Mouse (Mus musculus): ENCODE data around the gene Haao. TPM values are rescaled to one million over a fixed set of nuclear protein-coding genes. Genes with fewer than 3 reads are reported as not detected.

The Haao gene
- polyA plus RNA-seq, 1 experiment from 2014 or later: 6.3 TPM

DNA sequence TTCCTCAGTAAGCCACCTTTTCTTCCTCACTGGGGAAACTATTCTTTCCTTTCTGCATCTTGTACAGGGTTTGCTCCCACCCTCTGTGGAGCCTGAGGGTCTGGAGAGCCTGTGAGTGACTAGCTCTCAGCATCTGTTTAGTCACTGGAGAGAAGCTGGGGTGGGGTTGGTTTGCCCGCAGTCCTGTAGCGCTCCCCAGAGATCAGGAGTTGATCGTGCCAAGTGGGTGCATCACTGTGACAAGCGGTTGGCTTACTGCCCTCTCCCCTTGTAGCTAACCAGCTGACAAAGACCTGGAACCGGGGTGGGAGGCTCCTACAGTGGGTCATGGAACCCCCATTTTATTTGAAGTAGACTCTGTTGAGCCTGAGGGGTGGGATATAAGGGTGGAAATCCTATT, 27.1 kb downstream of the Haao start:
- Histone ChIP-seq H3K4me3 (replicated peaks; ENCODE audit: low read depth, low read length) (no peak overlapping the region), H3K36me3 (ENCODE audit: insufficient read depth, low read length) (no peaks in the 10 kb centered on the region), H3K9ac (ENCODE audit: low read depth, low read length) (no peak overlapping the region), H3K4me2 (ENCODE audit: low read length) (no peak overlapping the region), H3K27me3 (ENCODE audit: insufficient read depth, low read length) (no peaks in the 10 kb centered on the region), H3K9me3 (replicated peaks; ENCODE audit: low read length) (no peaks in the 10 kb centered on the region), H3K4me1 (replicated peaks; ENCODE audit: insufficient read depth, low read length) (0 out of 2 replicates have a peak, but pooled peaks cover 8% of the 10 kb centered on the region), H3K27ac (no peak overlapping the region)
- no peak for TF ChIP-seq CTCF (IDR thresholded peaks at IDR 0.05; ENCODE audit: low read depth)
- DNase-seq (ENCODE audit: low spot score) (no peak), ATAC-seq (replicated peaks; ENCODE audit: low FRiP score, low read depth) (no peak)
- 85% methylated on average over 5 of the region's 5 CpGs for WGBS

DNA sequence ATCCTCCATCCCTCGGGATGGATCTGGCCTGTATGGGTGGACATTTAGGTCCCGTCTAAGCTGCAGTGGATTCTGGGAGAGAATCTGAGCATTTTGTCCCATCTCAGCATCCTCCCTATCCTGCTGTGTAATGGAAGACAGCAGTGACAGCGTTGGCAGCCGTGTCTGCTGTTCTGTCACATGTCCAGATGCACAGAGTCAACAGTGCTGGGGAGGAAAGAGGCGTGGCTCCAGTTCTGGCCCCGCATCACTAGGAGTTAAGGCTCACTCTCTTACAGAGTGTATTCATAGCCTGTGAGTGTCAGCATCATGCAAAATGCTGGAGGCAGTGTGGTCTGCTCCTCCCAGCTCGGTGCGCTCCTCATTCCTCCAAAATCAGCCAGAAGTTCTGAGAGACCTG, 28.3 kb downstream of the Haao start:
- no peak overlapping the region for H3K27ac ChIP-seq
- no peak overlapping the region for H3K9ac ChIP-seq (ENCODE audit: low read depth, low read length)
- ATAC-seq (replicated peaks; ENCODE audit: low FRiP score, low read depth) (no peak; the same call in 1 of the 2 replicates), DNase-seq (ENCODE audit: low spot score) (peak; percentile 43)
- no peak overlapping the region for H3K4me2 ChIP-seq (ENCODE audit: low read length)
- 0 out of 2 replicates have a peak, but pooled peaks cover 8% of the 10 kb centered on the region for H3K4me1 ChIP-seq (replicated peaks; ENCODE audit: insufficient read depth, low read length)
- no peak for TF ChIP-seq CTCF (IDR thresholded peaks at IDR 0.05; ENCODE audit: low read depth)
- no peaks in the 10 kb centered on the region for H3K36me3 ChIP-seq (ENCODE audit: insufficient read depth, low read length)
- no peak overlapping the region for H3K4me3 ChIP-seq (replicated peaks; ENCODE audit: low read depth, low read length)
- no peaks in the 10 kb centered on the region for H3K27me3 ChIP-seq (ENCODE audit: insufficient read depth, low read length)
- no peaks in the 10 kb centered on the region for H3K9me3 ChIP-seq (replicated peaks; ENCODE audit: low read length)
- 59% methylated on average over 8 of the region's 8 CpGs for WGBS

DNA sequence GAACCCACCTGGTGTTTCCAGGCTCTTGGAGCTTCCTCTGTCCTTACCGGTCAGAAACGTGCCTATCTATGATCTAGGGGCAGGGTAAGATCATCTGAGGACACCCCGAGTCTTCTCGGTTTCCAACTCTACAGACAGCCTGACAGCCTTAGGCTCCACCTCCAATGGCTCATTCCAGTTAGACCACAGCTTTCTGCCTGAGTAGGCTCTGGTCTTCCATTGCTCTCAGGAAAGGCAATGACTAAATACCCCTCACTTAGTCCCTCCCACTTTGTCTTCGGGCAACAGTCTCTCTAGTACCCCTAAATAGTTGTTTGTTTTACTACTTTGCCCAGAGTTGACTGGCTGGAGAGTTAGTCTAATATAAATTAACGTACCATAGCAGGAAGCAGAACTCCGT, 30.8 kb downstream of the Haao start:
- 41% methylated on average over 7 of the region's 7 CpGs for WGBS
- Histone ChIP-seq H3K4me1 (replicated peaks; ENCODE audit: insufficient read depth, low read length) (no peaks in the 10 kb centered on the region), H3K27ac (no peak overlapping the region), H3K36me3 (ENCODE audit: insufficient read depth, low read length) (0 out of 2 replicates have a peak, but pooled peaks cover 5% of the 10 kb centered on the region), H3K4me3 (replicated peaks; ENCODE audit: low read depth, low read length) (no peak overlapping the region), H3K27me3 (ENCODE audit: insufficient read depth, low read length) (no peaks in the 10 kb centered on the region), H3K9ac (ENCODE audit: low read depth, low read length) (no peak overlapping the region), H3K4me2 (ENCODE audit: low read length) (no peak overlapping the region), H3K9me3 (replicated peaks; ENCODE audit: low read length) (no peaks in the 10 kb centered on the region)
- ATAC-seq (replicated peaks; ENCODE audit: low FRiP score, low read depth): 0 out of 2 replicates have a peak, but pooled peaks have one; percentile 52
- no peak for TF ChIP-seq CTCF (IDR thresholded peaks at IDR 0.05; ENCODE audit: low read depth)
- DNase-seq (ENCODE audit: low spot score): no peak

GRCm38 (mm10) chr17:83813050-83813449, 34.7 kb downstream of the Haao start:
- Histone ChIP-seq H3K9ac (ENCODE audit: low read depth, low read length) (no peak overlapping the region), H3K4me2 (ENCODE audit: low read length) (no peak overlapping the region), H3K27ac (no peak overlapping the region), H3K4me1 (replicated peaks; ENCODE audit: insufficient read depth, low read length) (no peaks in the 10 kb centered on the region), H3K27me3 (ENCODE audit: insufficient read depth, low read length) (no peaks in the 10 kb centered on the region), H3K36me3 (ENCODE audit: insufficient read depth, low read length) (peaks cover 9% of the 10 kb centered on the region; the same call in 1 of the 2 replicates), H3K9me3 (replicated peaks; ENCODE audit: low read length) (no peaks in the 10 kb centered on the region), H3K4me3 (replicated peaks; ENCODE audit: low read depth, low read length) (no peak overlapping the region)
- TF ChIP-seq CTCF (IDR thresholded peaks at IDR 0.05; ENCODE audit: low read depth): no peak
- ATAC-seq (replicated peaks; ENCODE audit: low FRiP score, low read depth): no peak
- DNase-seq (ENCODE audit: low spot score): no peak
- WGBS: 88% methylated on average over 4 of the region's 4 CpGs

DNA sequence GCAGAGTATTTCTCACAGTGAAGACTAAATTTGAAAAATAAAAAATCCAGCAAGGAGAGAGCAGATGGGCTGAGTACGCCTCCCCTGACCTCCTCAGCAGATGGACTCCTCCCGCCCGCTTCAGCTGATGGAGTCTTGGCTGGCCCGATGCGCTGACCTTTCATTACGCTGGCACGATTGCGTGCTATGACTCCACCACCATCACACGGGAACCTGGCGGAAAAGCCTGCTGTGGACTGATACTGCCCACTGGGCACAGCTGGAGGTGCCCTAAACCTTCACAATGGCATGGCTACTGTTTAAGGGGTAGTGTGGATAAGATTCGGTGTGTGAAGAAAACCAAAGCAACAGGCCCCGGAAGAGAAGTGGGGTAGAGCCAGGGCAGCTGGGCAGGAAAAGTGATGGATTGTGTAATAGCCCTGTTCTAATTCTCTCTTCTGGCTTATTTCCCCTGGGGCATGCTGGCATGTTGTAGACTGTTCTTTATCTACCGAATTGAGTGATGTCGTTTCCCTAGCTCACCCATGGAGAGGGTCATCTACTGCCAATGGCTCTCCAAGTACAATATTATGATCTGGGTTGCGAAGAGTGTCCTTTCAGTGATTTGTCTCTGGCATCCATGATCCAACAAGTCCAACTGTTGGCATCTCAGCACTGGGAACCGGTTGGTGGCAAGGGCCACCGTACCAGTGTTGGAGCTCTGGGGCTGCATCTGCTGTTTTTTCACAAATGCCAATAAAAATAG, 35.4 kb downstream of the Haao start:
- Histone ChIP-seq H3K4me3 (replicated peaks; ENCODE audit: low read depth, low read length) (no peak overlapping the region), H3K4me1 (replicated peaks; ENCODE audit: insufficient read depth, low read length) (no peaks in the 10 kb centered on the region), H3K4me2 (ENCODE audit: low read length) (no peak overlapping the region), H3K36me3 (ENCODE audit: insufficient read depth, low read length) (peaks cover 9% of the 10 kb centered on the region; the same call in 1 of the 2 replicates), H3K9me3 (replicated peaks; ENCODE audit: low read length) (no peaks in the 10 kb centered on the region), H3K27me3 (ENCODE audit: insufficient read depth, low read length) (no peaks in the 10 kb centered on the region), H3K27ac (no peak overlapping the region), H3K9ac (ENCODE audit: low read depth, low read length) (no peak overlapping the region)
- DNase-seq (ENCODE audit: low spot score) (no peak), ATAC-seq (replicated peaks; ENCODE audit: low FRiP score, low read depth) (no peak)
- WGBS: 92% methylated on average over 17 of the region's 17 CpGs
- no peak for TF ChIP-seq CTCF (IDR thresholded peaks at IDR 0.05; ENCODE audit: low read depth)

DNA sequence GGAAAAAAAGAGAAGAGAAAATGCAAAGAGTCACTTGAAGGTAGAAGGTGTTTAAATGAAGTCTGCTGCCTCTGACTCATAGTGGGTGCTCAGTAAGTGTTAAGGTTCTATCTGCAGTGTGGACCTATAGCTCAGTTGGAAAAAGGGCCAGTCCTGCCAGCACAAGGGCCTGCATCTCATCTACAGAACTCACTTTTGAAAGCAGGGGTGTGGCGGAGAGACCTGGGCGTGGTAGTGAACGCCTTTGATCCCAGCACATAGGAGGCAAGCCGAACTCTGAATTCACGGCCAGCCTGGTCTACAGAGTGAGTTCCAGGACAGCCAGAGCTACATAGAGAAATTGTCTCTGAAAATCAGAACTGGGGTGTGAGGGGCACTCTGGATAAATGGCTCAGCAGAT, 37.5 kb downstream of the Haao start:
- H3K9ac ChIP-seq (ENCODE audit: low read depth, low read length): no peak overlapping the region
- no peaks in the 10 kb centered on the region for H3K27me3 ChIP-seq (ENCODE audit: insufficient read depth, low read length)
- H3K4me2 ChIP-seq (ENCODE audit: low read length): no peak overlapping the region
- no peaks in the 10 kb centered on the region for H3K4me1 ChIP-seq (replicated peaks; ENCODE audit: insufficient read depth, low read length)
- no peak overlapping the region for H3K27ac ChIP-seq
- H3K9me3 ChIP-seq (replicated peaks; ENCODE audit: low read length): no peaks in the 10 kb centered on the region
- peaks cover 18% of the 10 kb centered on the region; the same call in 1 of the 2 replicates for H3K36me3 ChIP-seq (ENCODE audit: insufficient read depth, low read length)
- no peak for DNase-seq (ENCODE audit: low spot score)
- WGBS: 94% methylated on average over 5 of the region's 5 CpGs
- no peak for TF ChIP-seq CTCF (IDR thresholded peaks at IDR 0.05; ENCODE audit: low read depth)
- ATAC-seq (replicated peaks; ENCODE audit: low FRiP score, low read depth): no peak
- H3K4me3 ChIP-seq (replicated peaks; ENCODE audit: low read depth, low read length): no peak overlapping the region
